Mouse (Mus musculus) adrenal gland (tissue): ENCODE results near the gene Tomm7.
"Not testable (repeated sequence)": the region's sequence is repeated elsewhere in the genome, so short reads cannot be mapped to it uniquely, and the experiment has no call there.

ENCODE experiments used
- intact Hi-C: fragments of 180-260 bp; cut with DNase I; formaldehyde crosslinking; loops from one replicate; pipeline ENCODE4 v1.15.1; 2025

The Tomm7 gene

GRCm38 (mm10) chr5:23855484-23855883, 11.5 kb upstream of the Tomm7 start:
- intact Hi-C loops, result no loop called here

- intact Hi-C loops, result not testable (repeated sequence)
Observed at GRCm38 (mm10) chr5:23852916-23853315, 9.0 kb upstream of the Tomm7 start.

DNA sequence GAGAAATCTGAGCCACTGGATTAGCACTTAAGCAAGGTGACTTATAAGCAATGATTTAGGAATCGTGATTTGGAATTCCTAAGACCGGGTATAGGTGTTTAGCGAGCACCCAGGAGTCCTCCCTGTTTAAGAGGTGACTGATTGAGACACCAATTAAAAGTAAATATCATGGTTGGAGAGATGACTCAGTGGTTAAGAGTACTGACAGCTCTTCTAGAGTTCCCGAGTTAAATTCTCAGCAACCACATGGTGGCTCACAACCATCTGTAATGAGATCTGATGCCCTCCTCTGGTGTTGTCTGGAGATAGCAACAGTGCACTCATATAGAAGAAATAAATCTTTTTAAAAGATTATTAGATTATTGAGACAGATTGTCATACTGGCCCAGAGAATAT, 7.2 kb upstream of the Tomm7 start:
- intact Hi-C loops, result not testable (repeated sequence)

DNA sequence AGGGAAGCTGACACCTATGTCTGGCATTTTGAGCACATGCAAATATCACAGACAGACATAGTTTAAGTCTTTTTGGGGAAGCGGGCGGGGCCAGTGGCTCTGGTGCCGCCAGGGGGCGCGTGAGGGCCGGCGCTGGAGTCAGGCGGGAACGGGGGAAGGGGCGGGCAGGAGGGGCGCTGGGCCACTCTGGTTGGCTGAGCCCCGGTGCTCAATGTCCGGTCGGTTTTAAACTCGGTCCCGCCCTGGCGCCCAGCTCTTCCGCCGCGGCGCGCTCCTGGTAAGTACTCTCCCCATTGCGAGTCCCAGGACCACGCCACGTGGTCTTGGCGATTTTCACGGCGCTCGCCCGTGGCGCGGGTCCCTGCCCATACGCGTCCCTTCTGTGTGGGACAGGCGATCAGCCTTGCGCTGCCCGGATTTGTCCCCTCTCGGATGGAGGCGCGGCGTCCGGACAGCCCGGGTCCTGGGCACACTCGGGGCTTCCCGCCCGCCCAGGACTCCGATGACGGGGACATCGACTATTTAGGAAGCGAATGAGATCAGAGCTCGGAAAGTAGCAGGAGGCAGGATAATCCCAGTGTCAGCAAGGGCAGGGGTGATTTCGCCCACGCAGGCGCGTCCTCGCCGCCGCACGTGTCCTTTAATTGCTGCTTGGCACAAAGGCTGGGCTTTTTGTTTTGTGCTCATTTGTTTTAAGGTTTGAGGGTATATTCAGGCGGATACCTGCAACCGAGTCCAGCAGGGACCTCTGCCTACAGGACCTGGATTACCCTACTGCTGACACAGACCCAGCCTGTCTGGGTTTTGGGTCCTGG, 6.6 kb upstream of the Tomm7 start:
- intact Hi-C loops, result no loop called here

DNA sequence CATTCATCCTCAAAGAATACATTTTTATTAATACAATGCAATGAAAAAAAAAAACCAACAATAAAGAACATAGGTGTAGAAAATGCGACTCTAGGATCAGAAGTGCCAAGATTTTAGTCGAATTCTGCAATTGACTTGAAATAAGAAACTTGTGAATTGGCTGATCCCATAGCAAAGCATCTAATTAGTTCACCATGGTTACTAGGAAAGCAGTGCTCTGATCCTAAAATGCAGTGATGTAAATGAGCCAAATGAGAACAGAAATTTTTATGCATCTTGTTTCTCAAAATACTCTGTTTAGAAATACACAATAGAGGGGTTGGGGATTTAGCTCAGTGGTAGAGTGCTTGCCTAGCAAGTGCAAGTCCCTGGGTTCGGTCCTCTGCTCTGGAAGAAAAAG, 1.2 kb upstream of the Tomm7 start:
- intact Hi-C loops, result no loop called here

- intact Hi-C loops, result no loop called here
Observed at GRCm38 (mm10) chr5:23844531-23844841, 525 bp upstream of the Tomm7 start.

DNA sequence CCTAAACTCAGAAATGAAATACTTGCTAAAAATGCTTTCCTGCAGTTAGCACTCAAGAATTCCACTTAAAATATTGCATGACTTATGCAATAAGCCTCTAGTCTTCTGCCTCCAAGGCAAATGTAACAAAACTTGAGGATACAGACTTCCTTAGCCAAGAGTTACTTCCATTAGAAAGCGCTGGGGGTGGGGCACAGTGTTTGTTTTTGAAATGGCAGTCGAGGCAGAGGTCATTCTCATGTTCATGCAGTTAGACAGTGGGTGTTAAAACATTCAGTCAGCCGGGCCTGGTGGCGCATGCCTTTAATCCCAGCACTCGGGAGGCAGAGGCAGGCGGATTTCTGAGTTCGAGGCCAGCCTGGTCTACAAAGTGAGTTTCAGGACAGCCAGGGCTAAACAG, 5.8 kb downstream of the Tomm7 start:
- intact Hi-C loops, result no loop called here

- intact Hi-C loops, result not testable (repeated sequence)
Observed at GRCm38 (mm10) chr5:23835691-23836090, 8.3 kb downstream of the Tomm7 start.

DNA sequence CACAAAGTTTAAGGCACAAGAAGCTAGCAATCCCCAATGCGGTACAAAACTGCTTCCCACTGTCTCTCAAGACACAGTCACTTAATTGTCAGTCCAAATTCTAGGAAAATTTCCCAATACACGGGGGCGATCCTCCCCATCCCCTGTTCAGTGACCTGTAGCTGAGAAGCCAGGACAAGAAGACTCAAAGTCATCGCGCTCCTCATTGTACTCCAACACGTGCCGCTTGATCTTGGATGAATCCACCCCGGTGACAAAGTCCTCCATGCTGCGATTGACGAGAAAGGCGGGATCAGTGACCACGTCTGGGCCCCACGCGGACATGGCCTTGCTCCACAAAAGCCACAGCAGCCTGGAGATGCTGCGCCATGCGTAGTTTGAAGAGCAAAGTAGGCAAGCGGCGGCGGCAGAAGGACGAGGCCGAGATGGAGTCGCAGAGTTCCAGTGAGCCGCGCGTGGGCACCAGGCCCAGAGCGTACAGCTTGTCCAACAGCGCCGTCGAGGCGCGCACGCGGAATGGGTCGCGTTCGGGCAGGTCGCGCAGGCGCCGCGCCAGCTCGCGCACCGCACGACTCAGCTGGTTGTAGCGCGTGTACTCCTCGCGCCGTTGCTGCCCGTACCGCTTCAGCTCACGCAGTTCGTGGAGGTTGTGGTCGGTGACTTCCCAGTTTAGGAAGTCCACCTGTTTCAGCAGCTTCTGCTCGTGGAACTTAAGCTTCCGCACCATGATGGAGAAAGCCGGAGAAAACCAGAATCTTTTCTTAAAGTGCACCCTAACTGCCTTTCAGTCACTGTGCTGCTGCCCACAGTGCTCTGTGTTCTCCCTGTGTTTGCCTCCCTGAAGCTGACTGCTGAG, 12.8 kb downstream of the Tomm7 start:
- intact Hi-C loops, result no loop called here

GRCm38 (mm10) chr5:23826321-23827004, 17.5 kb downstream of the Tomm7 start:
- intact Hi-C loops, result no loop called here

GRCm38 (mm10) chr5:23824171-23824733, 19.7 kb downstream of the Tomm7 start:
- intact Hi-C loops, result no loop called here

DNA sequence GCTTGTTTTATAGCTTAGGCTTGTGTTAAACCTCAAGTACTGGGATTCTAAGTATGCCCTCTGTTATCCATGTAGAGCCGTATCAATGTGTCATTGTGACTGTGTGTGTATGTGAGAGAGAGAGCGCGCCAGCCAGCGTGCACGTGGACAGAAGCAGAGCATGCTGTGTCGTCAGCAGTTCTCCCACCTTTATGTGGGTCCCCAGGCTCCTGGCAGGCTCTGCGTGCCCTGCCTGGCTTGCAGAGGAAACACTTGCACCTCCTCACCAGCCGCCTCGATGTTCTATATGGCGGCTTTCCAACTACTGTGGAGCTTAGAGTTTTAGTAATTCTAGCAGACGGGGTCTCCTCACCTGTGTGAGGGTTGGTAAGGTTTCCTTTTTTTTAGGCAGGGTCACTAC, 21.7 kb downstream of the Tomm7 start:
- intact Hi-C loops, result no loop called here

DNA sequence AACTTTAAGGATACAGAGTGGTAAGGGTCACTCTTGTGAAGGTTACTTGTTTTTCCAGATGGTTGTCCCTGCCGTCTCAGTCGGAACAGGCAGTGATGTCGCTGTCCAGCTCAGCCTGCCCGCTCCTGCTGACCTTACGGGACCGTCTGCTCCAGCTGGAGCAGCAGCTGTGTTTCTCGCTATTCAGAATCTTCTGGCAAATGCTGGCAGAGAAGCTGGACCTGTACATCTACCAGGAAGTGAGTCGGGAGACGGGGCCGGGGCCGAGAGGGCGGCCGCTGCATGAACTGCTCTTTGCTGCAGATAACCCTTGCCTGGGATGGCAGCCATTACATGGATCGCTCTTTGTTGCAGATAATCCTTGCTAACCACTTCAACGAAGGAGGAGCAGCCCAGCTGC, 27.3 kb downstream of the Tomm7 start:
- intact Hi-C loops, result no loop called here

DNA sequence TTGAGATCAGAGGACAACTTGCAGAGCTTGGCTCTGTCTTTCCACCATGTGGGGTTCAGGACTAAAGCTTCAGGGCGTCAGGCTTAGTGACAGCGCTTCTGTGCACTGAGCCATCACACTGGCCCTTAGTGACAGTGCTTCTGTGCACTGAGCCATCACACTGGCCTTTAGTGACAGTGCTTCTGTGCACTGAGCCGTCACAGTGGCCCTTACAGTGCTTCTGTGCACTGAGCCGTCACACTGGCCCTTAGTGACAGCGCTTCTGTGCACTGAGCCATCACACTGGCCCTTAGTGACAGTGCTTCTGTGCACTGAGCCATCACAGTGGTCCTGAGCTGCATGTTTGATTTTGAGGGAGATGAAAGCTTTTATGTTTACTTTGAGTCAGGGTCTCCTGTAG, 29.1 kb downstream of the Tomm7 start:
- intact Hi-C loops, result no loop called here

DNA sequence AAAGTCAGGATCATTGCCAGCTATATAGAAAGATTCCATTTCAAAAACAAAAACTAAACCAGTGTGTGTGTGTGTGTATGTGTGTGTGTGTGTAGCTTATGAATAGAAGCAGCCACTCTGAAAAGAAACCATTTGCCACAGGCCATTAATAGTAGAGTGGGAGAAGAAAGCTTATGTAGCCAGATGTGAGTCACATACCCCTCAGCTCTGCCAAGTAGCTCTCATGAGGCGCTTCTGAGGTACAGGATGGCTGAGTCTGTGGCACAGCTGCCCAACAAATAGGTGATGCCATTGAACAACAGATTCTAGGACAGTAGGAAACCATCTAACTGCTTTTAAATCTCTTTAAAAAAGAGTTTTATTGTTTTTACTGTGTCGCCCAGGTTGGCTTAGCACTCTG, 51.2 kb downstream of the Tomm7 start:
- intact Hi-C loops, result no loop called here

DNA sequence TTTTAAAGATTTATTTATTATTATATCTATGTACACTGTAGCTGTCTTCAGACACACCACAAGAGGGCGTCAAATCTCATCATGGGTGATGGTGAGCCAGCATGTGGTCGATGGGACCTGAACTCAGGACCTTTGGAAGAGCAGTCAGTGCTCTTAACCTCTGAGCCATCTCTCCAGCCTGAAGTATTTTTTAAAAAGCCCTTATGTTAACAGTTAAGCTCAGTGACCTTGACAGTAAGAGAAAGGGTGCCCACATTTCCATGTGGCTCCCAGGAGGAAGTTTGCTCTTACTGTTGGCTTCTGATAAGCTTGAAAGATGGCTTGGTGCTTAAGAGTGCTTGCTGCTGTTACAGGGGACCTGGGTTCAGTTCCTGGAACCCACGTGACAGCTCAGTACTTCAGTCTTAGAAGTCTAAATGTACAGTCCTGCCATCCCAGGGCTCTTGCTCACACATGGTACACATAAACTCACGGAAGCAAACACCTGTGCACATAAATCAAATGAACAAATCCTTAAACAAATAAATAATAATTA, 54.8 kb downstream of the Tomm7 start:
- intact Hi-C loops, result no loop called here
